Mouse (Mus musculus) G1E (cell line): ENCODE data around the gene Sgms1.

Experiments used
- CTCF ChIP-seq: IDR thresholded peaks from 2 replicates; pipeline ENCODE4 v1.5.1; 2012; ENCODE audit warnings: low read depth, low read length, inconsistent platforms, mixed read lengths
- GATA1 ChIP-seq: IDR thresholded peaks from 2 replicates; pipeline ENCODE4 v1.6.1; 2012; ENCODE audit warnings: borderline replicate concordance, low read length, inconsistent platforms, mixed read lengths
- POLR2AphosphoS5 ChIP-seq: IDR thresholded peaks from 2 replicates; pipeline ENCODE4 v1.6.1; 2012; ENCODE audit warnings: low read depth, low read length, inconsistent platforms; ENCODE audit not compliant: insufficient replicate concordance
- TAL1 ChIP-seq: conservative IDR thresholded peaks from 2 replicates; pipeline ENCODE4 v1.6.1; 2012; ENCODE audit warnings: low read depth, low read length, inconsistent platforms, mixed read lengths

GRCm38 (mm10) chr19:32194863-32195262 is 194.7 kb downstream of the Sgms1 start:
- TF ChIP-seq CTCF (no peak), POLR2AphosphoS5 (no peak), GATA1 (no peak), TAL1 (no peak)
